Mouse (Mus musculus) heart, adult 2 months (tissue): ENCODE results near the gene Hoxb4.

Experiments used
- CTCF ChIP-seq: fragments of 200-600 bp; IDR thresholded peaks from 2 replicates; pipeline ENCODE4 v1.8.1; 2022; ENCODE audit warnings: antibody characterized with exemption, mild to moderate bottlenecking, moderate library complexity
- POLR2A ChIP-seq: fragments of 200-500 bp; IDR thresholded peaks from 2 replicates; pipeline ENCODE4 v1.6.1; 2011; ENCODE audit warnings: mild to moderate bottlenecking, low read depth, low read length, control low read depth; ENCODE audit not compliant: insufficient read depth

- TF ChIP-seq CTCF (no peak), POLR2A (no peak)
Measured at GRCm38 (mm10) chr11:96293302-96293921, 24.7 kb upstream of the Hoxb4 start.
